Mouse (Mus musculus): ENCODE measurements around the gene Rad23a. TPM values are rescaled to one million over a fixed set of nuclear protein-coding genes. Genes with fewer than 3 reads are reported as not detected.

Rad23a gene
- polyA plus RNA-seq, 1 experiment from 2014 or later = 188 TPM

GRCm38 (mm10) chr8:84845355-84846093 lies 5.1 kb upstream of the Rad23a start:
- Histone ChIP-seq H3K4me2 (peak overlapping the region; percentile 95), H3K36me3 (ENCODE audit: control insufficient read depth, insufficient read depth, low read length) (peaks cover 46% of the 10 kb centered on the region), H3K9ac (ENCODE audit: low read depth, low read length) (peak overlapping the region; percentile 98), H3K27me3 (replicated peaks; ENCODE audit: control insufficient read depth, insufficient read depth, low read length) (no peaks in the 10 kb centered on the region), H3K9me3 (ENCODE audit: control insufficient read depth, low read length) (no peaks in the 10 kb centered on the region), H3K4me3 (ENCODE audit: low read depth, low read length) (peak overlapping the region; percentile 97), H3K27ac (ENCODE audit: low read depth, low read length) (peak overlapping the region; percentile 84), H3K4me1 (replicated peaks; ENCODE audit: control insufficient read depth, insufficient read depth, low read length) (peaks cover 34% of the 10 kb centered on the region)
- DNase-seq (ENCODE audit: low spot score) = no peak
- ATAC-seq (replicated peaks; ENCODE audit: low FRiP score) = no peak
- 14% methylated on average over 12 of the region's 12 CpGs for WGBS

DNA sequence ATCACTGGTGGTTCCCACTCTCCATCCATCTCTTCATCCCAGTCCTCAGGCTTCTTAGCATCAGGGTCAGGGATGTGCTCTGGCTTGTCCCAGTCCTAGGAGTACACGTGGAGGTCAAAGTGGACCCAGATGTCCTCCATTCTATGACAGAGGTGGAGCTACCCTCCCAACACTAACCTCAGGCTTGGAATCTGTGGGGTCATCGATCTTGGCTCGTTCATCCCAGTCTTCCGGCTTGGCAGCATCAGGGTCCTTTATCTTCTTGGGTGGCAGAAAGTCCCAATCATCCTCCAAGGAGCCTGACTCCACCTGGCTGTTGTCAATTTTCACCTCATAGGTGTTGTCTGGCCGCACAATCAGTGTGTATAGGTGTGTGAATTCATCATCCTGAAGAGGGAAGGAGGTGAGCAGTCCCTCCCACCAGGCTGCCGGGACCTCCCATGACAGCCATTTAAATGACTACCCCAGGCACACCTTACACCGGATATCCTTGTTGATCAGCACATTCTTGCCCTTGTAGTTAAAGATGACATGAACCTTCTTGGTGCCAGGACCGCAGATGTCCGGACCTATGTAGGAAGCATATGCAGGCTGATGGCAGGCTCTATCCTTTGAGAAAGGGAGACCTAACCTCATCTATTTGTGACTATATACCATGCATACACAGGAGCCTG lies 4.1 kb upstream of the Rad23a start:
- ATAC-seq (replicated peaks; ENCODE audit: low FRiP score) (no peak), DNase-seq (ENCODE audit: low spot score) (no peak)
- Histone ChIP-seq H3K4me3 (ENCODE audit: low read depth, low read length) (peak overlapping the region; percentile 97), H3K9ac (ENCODE audit: low read depth, low read length) (peak overlapping the region; percentile 98), H3K4me2 (peak overlapping the region; percentile 95), H3K27me3 (replicated peaks; ENCODE audit: control insufficient read depth, insufficient read depth, low read length) (no peaks in the 10 kb centered on the region), H3K36me3 (ENCODE audit: control insufficient read depth, insufficient read depth, low read length) (peaks cover 46% of the 10 kb centered on the region), H3K27ac (ENCODE audit: low read depth, low read length) (peak overlapping the region; percentile 32; the same call in 1 of the 2 replicates), H3K4me1 (replicated peaks; ENCODE audit: control insufficient read depth, insufficient read depth, low read length) (peaks cover 36% of the 10 kb centered on the region), H3K9me3 (ENCODE audit: control insufficient read depth, low read length) (no peaks in the 10 kb centered on the region)
- WGBS = 89% methylated on average over 9 of the region's 9 CpGs

- H3K27me3 ChIP-seq (replicated peaks; ENCODE audit: control insufficient read depth, insufficient read depth, low read length) = no peaks in the 10 kb centered on the region
- H3K4me1 ChIP-seq (replicated peaks; ENCODE audit: control insufficient read depth, insufficient read depth, low read length) = peaks cover 45% of the 10 kb centered on the region
- H3K27ac ChIP-seq (ENCODE audit: low read depth, low read length) = peak overlapping the region; percentile 49
- H3K36me3 ChIP-seq (ENCODE audit: control insufficient read depth, insufficient read depth, low read length) = peaks cover 60% of the 10 kb centered on the region
- H3K4me3 ChIP-seq (ENCODE audit: low read depth, low read length) = peak overlapping the region; percentile 6; the same call in 1 of the 2 replicates
- DNase-seq (ENCODE audit: low spot score) (no peak), ATAC-seq (replicated peaks; ENCODE audit: low FRiP score) (no peak)
- WGBS = 71% methylated on average over 1 of the region's 1 CpGs
- peak overlapping the region; percentile 27 for H3K4me2 ChIP-seq
- no peaks in the 10 kb centered on the region for H3K9me3 ChIP-seq (ENCODE audit: control insufficient read depth, low read length)
- no peak overlapping the region for H3K9ac ChIP-seq (ENCODE audit: low read depth, low read length)
Measured at GRCm38 (mm10) chr8:84841514-84841913, 1.0 kb upstream of the Rad23a start.

- Histone ChIP-seq H3K4me3 (ENCODE audit: low read depth, low read length) (peak overlapping the region; percentile 95), H3K27ac (ENCODE audit: low read depth, low read length) (peak overlapping the region; percentile 97), H3K4me1 (replicated peaks; ENCODE audit: control insufficient read depth, insufficient read depth, low read length) (peaks cover 42% of the 10 kb centered on the region), H3K9me3 (ENCODE audit: control insufficient read depth, low read length) (no peaks in the 10 kb centered on the region), H3K9ac (ENCODE audit: low read depth, low read length) (peak overlapping the region; percentile 94), H3K27me3 (replicated peaks; ENCODE audit: control insufficient read depth, insufficient read depth, low read length) (no peaks in the 10 kb centered on the region), H3K36me3 (ENCODE audit: control insufficient read depth, insufficient read depth, low read length) (peaks cover 60% of the 10 kb centered on the region), H3K4me2 (peak overlapping the region; percentile 67)
- DNase-seq (ENCODE audit: low spot score) = no peak
- no peak for ATAC-seq (replicated peaks; ENCODE audit: low FRiP score)
- 4% methylated on average over 7 of the region's 7 CpGs for WGBS
Measured at GRCm38 (mm10) chr8:84839875-84840247, 604 bp downstream of the Rad23a start.

DNA sequence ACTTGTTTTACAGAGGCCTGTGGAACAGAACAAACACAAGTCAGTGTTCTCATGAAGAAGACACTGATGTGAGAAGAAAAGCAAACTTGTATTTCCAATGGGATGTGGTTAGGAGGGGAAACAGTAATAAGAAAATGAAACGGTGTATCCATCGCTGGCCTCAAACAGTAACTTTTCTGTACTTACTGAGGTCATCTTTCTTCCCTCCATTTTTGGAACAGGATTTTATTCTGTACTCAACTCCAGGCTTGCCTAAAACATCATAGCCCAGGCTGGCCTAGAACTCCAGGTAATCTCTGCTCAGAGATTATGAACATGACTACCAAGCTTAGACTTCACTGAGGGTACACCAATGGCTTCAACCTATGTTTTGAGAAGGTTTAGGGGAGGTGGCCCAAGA lies 1.1 kb downstream of the Rad23a start:
- peaks cover 60% of the 10 kb centered on the region for H3K36me3 ChIP-seq (ENCODE audit: control insufficient read depth, insufficient read depth, low read length)
- peak overlapping the region; percentile 94 for H3K9ac ChIP-seq (ENCODE audit: low read depth, low read length)
- WGBS = 89% methylated on average over 2 of the region's 2 CpGs
- H3K4me2 ChIP-seq = peak overlapping the region; percentile 67
- H3K4me1 ChIP-seq (replicated peaks; ENCODE audit: control insufficient read depth, insufficient read depth, low read length) = peaks cover 42% of the 10 kb centered on the region
- peak overlapping the region; percentile 97 for H3K27ac ChIP-seq (ENCODE audit: low read depth, low read length)
- H3K4me3 ChIP-seq (ENCODE audit: low read depth, low read length) = peak overlapping the region; percentile 95
- DNase-seq (ENCODE audit: low spot score) (no peak), ATAC-seq (replicated peaks; ENCODE audit: low FRiP score) (no peak)
- no peaks in the 10 kb centered on the region for H3K9me3 ChIP-seq (ENCODE audit: control insufficient read depth, low read length)
- no peaks in the 10 kb centered on the region for H3K27me3 ChIP-seq (replicated peaks; ENCODE audit: control insufficient read depth, insufficient read depth, low read length)

DNA sequence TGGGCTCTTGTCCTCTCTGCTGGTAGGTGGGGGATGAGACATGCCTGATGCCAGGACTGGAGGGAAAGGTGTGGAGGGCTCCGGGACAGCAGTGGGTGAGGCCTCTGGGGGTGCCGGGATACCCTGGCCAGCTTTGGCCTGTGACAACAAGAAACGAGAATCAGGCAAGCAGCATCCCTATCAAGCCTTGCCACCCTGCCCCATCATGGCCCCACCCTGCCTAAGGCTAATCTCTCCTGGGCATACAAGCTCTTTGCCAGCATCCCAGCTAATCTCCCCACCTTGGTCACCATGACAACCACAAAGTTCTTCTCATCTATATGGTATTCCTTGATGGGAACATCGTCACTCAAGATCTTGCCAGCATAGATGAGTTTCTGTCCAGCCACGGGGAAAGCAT lies 2.0 kb downstream of the Rad23a start:
- H3K4me3 ChIP-seq (ENCODE audit: low read depth, low read length) = peak overlapping the region; percentile 34
- H3K9ac ChIP-seq (ENCODE audit: low read depth, low read length) = peak overlapping the region; percentile 41
- no peak for DNase-seq (ENCODE audit: low spot score)
- no peaks in the 10 kb centered on the region for H3K9me3 ChIP-seq (ENCODE audit: control insufficient read depth, low read length)
- peaks cover 45% of the 10 kb centered on the region for H3K4me1 ChIP-seq (replicated peaks; ENCODE audit: control insufficient read depth, insufficient read depth, low read length)
- no peaks in the 10 kb centered on the region for H3K27me3 ChIP-seq (replicated peaks; ENCODE audit: control insufficient read depth, insufficient read depth, low read length)
- H3K36me3 ChIP-seq (ENCODE audit: control insufficient read depth, insufficient read depth, low read length) = peaks cover 55% of the 10 kb centered on the region
- H3K4me2 ChIP-seq = peak overlapping the region; percentile 67
- peak overlapping the region; percentile 97 for H3K27ac ChIP-seq (ENCODE audit: low read depth, low read length)
- 64% methylated on average over 5 of the region's 5 CpGs for WGBS
- ATAC-seq (replicated peaks; ENCODE audit: low FRiP score) = peak; percentile 83

DNA sequence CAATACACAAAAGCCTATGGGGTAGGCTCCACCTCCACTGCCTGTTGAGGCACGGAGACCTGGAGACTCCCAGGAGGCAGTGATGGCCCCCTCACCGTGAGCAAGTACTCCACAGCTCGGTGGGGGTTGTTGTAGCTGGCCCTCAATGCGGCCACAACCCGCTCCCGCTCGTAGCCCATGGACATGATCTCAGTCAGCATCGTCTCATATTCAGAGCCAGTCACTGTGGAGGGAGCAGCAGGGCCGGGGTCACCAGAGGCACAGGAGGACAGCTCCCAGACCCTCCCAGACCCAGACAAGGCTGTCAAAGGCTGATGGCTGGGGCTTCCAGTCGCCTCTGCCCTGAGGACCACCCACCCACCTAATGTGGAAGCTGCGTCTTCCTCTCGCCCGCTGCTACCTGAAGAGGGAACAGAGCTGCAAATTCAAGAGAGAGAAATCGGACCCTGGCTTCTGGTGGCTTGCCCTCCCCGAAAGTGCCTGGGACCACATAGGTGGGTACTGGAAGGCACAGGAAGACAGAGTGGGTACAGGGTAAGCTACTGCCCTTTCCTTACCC lies 2.5 kb downstream of the Rad23a start:
- no peaks in the 10 kb centered on the region for H3K9me3 ChIP-seq (ENCODE audit: control insufficient read depth, low read length)
- H3K4me2 ChIP-seq = peak overlapping the region; percentile 67
- H3K27ac ChIP-seq (ENCODE audit: low read depth, low read length) = peak overlapping the region; percentile 54
- 79% methylated on average over 15 of the region's 15 CpGs for WGBS
- peaks cover 50% of the 10 kb centered on the region for H3K4me1 ChIP-seq (replicated peaks; ENCODE audit: control insufficient read depth, insufficient read depth, low read length)
- ATAC-seq (replicated peaks; ENCODE audit: low FRiP score) (no peak; the same call in 1 of the 2 replicates), DNase-seq (ENCODE audit: low spot score) (no peak)
- H3K9ac ChIP-seq (ENCODE audit: low read depth, low read length) = peak overlapping the region; percentile 41
- H3K27me3 ChIP-seq (replicated peaks; ENCODE audit: control insufficient read depth, insufficient read depth, low read length) = no peaks in the 10 kb centered on the region
- peaks cover 50% of the 10 kb centered on the region for H3K36me3 ChIP-seq (ENCODE audit: control insufficient read depth, insufficient read depth, low read length)
- H3K4me3 ChIP-seq (ENCODE audit: low read depth, low read length) = peak overlapping the region; percentile 34

GRCm38 (mm10) chr8:84837149-84837911 lies 3.1 kb downstream of the Rad23a start:
- no peaks in the 10 kb centered on the region for H3K27me3 ChIP-seq (replicated peaks; ENCODE audit: control insufficient read depth, insufficient read depth, low read length)
- DNase-seq (ENCODE audit: low spot score) (no peak), ATAC-seq (replicated peaks; ENCODE audit: low FRiP score) (no peak)
- H3K4me3 ChIP-seq (ENCODE audit: low read depth, low read length) = peak overlapping the region; percentile 34
- no peaks in the 10 kb centered on the region for H3K9me3 ChIP-seq (ENCODE audit: control insufficient read depth, low read length)
- peak overlapping the region; percentile 54 for H3K27ac ChIP-seq (ENCODE audit: low read depth, low read length)
- H3K36me3 ChIP-seq (ENCODE audit: control insufficient read depth, insufficient read depth, low read length) = peaks cover 44% of the 10 kb centered on the region
- peak overlapping the region; percentile 67 for H3K4me2 ChIP-seq
- WGBS = 68% methylated on average over 8 of the region's 8 CpGs
- peaks cover 47% of the 10 kb centered on the region for H3K4me1 ChIP-seq (replicated peaks; ENCODE audit: control insufficient read depth, insufficient read depth, low read length)
- peak overlapping the region; percentile 41 for H3K9ac ChIP-seq (ENCODE audit: low read depth, low read length)

All from liver, embryonic 11.5 days (tissue).